Mouse (Mus musculus) adipocyte (in vitro differentiated cells): ENCODE results near the gene Myb.

Experiments
- DNase-seq: peaks from one replicate; pipeline ENCODE4 v3.0.0-alpha.2; 2016; ENCODE audit warnings: low spot score

Gene Myb

DNA sequence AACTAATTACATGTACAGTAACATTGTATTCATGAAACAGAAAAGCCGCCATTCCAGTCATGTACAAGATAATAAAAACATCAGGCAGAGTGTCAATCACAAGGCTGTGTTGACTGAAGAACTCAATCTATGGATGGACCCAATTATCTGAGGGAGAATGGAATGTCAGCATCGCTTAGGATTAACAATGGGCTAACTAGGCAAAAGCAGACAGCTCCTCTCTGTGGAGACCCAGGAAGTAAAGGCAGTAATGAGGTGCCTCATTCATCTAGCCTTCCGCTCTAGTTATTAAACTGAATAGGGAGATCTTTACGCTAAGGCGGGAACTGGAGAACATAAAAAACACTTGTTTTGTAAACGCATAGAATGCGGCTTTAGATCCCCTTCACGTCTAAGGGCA, 78.3 kb downstream of the Myb start:
- DNase-seq: no peak

DNA sequence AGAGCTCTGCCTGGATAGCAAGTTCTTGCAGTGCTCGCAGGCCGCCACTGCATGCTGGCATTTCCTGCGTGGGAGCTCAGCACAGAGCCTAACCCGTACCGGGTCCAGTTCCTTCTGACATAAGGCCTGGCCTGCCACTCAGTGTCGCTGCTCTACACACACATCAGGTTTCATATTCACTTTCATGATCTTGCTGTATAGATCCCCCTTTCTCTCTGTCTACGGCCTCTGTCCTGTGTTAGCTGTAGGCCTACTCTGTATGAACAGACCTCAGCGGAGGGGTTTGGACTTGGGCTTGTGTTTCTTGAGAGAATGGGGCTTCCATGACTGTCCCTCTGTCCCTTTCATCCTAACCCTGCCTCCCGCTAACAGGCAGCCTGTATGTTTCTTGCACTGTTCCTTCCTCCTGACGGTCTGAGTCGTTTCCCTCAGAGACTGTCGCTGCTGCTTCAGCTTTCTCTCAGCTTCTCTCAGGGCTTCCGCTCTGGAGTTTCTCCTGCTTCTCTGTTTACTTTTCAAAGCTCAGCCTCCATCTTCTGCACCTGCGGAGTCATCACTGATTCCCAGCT, 83.5 kb downstream of the Myb start:
- DNase-seq: no peak

DNA sequence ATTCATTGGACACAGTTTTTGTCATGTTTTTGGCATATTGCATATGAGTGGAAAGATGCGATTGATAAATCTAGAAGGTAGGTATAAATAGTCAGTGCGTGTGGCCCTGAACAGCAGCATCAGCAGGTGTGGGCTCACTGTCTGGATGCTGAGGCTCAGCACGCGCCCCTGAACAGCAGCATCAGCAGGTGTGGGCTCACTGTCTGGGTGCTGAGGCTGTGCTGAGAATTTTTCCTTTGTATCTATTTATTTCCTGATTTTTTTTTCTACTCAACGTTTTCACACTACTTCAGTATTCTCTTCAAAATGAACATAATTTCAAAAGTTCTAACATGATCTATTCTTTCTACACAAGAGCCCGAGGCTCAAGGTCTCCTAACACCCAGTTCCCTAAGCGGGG, 84.1 kb downstream of the Myb start:
- no peak for DNase-seq

DNA sequence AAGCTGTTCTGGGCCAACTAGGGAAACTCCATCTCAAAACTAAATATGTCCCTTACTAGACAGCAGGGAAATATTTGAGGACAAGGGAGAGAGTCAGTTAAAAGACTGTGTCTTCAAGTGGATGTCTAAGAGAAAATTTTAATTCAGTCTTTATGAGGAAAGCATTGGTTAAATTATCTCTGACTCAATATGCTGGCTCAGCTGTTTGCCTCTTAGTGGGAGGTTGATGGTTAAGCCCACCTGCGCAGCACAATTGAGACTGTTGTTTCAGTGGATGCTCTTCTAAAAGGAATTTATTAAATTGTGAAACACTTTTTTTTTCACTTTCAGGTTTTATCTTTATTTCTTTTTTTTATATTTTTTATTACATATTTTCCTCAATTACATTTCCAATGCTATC, 84.6 kb downstream of the Myb start:
- no peak for DNase-seq
